Mouse (Mus musculus): ENCODE measurements around the gene Rasl12.

The Rasl12 gene

DNA sequence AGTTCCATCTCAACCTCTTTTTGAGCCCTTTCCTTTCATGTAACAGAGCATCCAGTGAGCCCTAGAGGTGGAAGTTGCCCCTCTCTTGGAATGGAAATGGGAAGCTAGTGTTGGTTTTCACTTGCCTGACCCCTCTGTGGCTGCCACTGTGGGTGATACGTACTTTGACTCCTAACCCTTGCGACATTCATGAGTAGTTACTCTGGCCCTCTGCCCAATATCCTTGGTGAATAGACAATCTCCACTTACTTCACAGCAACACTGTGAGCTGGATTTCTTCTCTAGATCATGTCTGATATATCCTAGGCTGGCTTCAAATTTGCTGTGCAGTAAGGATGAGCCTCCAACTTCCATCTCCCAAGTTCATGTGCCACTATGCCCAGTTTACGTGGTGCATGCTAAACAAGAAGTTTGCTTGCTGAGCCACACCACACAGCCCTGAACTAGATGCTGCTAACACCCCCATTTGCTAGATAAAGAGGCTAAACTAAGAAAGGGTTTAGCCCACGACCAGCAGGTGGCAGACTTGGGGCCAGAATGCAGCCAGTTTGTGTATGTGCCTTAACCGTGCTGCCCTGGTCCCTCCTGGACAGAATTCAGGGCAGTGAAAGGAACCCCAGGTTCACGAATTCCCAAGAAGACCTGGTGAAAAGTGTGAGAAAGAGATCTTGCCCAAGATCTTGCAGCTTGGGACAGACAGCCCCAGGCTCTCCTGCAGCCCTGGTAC is 5.5 kb upstream of the Rasl12 start:
- DNase-seq: peak; percentile 61 to 64

DNA sequence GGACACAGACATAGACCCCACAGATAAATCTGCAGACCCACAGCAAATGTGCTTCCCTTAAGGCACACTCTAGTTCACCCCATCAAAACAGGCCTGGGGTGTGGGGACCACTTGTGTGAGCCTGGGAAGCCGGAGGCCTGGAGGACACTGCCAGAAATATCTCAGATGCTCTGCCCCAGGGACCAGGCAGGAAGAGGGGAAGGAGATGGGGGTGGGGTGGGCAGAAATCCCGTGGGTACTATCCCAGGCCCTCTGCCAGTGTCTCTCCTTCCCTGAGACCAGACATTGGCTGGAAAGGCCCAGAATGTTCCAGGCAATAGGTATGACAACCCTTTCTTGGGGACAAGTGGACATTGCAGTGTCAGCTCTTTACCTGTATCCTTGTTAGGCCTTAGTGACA is 4.7 kb upstream of the Rasl12 start:
- no peak for DNase-seq

GRCm38 (mm10) chr9:65394360-65394759 is 3.9 kb upstream of the Rasl12 start:
- DNase-seq: no peak

DNA sequence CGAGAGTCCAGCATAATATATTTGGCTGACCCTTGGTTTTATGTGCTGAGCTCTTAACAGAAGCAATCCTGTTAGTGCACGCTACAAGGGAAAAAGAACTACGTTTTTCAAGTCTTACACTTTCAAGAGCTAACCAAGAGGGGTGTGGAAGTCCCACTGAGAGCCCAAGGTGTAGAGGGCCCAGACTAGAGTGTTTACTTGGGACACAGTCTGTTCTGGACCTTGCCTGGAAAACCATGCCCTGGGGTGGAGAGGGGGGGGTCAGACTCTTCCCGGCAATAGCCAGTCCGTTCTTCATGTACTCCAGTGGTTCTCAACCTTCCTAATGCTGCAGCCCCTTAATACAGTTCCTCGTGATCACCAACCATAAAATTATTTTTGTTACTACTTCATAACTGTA is 1.6 kb downstream of the Rasl12 start:
- DNase-seq: no peak

GRCm38 (mm10) chr9:65404331-65405183 is 6.3 kb downstream of the Rasl12 start:
- peak; percentile 73 to 79 for DNase-seq

DNA sequence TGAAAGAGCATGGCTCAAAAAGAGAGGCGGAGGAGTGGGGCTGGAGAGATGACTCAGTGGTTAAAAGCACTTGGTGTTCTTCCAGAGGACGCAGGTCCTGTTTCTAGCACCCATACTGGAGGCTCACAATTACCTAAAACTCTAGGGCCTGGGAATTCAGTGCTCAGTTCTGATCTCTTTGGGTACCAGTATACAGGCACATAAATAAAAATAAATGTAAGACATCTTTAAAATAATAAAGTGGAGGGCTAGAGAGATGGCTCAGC is 6.8 kb downstream of the Rasl12 start:
- DNase-seq: no peak

- no peak for DNase-seq
These were observed 9.0 kb downstream of the Rasl12 start for GRCm38 (mm10) chr9:65407327-65407726.

- no peak for DNase-seq
These were observed 9.6 kb downstream of the Rasl12 start for GRCm38 (mm10) chr9:65407861-65408260.

- no peak for DNase-seq
These were observed 10.6 kb downstream of the Rasl12 start for GRCm38 (mm10) chr9:65408871-65409295.

GRCm38 (mm10) chr9:65410378-65410777 is 12.1 kb downstream of the Rasl12 start:
- no peak for DNase-seq

DNA sequence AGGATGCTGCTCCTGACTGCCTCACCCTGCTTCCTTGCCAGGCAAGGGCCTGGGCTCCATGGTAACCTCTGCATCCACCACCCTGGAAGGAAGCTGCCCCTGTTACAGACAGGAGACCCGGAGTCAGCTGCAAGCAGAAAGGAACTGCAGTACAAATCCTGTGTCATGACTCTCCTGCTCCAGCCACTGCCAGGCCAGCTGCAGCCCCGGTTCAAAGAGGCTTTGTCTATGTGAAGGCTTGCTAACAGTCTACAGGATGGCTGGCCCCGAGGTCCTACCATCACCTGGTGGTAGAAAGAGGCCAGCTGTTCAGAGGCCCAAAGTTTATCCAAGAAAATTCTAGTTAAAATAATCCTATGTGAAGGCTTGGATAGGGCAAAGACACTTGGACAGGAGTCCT is 13.0 kb downstream of the Rasl12 start:
- DNase-seq: no peak

DNA sequence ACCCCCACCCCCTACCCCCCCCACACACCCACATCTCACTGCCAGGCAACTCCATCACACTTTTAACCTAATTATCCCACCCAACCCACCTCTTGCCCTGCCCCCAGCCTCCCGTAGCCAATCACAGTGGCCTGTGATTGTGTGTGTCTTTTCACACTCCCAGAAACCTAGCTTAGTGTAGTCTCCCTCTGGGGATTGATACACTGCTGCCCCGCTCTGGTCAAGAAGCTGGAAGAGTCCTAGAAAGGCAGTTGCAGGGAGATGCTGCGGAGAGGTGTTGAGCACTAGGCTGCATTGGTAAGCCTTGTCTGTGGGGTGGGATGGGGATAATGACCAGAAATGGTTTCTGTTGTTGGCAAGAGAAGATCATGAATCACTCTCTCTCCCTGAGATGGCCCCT is 19.4 kb downstream of the Rasl12 start:
- no peak for DNase-seq

- DNase-seq: no peak
These were observed 21.3 kb downstream of the Rasl12 start for GRCm38 (mm10) chr9:65419633-65420032.

DNA sequence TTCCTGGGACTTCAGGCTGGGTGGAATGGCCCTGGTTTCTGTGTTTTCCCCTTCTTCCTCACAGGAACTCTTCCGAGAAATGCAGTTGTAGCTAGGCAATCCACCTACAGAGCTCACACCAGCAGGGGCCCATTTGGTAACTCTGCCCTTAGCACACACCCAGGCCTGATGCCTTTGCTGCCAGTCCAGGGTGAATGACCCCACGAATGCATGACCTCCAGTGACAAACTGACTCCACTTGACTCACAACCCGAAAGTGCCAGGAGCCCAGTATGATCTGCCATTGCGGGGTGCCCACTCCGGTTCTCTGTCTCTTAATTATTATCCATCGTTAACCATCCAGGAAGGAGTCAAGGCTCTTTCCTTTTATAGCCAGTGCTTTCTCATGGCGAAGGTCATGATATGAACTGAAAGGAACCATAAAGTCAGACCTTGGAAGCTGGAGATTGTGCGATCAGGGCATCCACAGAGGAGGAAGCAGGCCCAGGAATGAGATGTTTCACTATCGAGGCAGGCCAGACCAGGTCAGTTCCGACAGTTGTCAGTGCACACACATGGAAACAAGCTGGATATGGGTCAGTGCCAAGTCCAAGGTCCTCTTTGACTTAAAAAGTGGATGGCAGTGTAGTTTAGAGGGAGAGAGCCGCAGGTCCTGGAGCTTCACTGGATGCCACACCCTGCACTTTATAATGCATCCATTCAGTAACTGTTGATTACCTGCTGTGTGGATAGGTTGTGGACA is 24.6 kb downstream of the Rasl12 start, which contains the start of gene Slc51b:
Gene Slc51b, minus strand, starts transcription at position 196 of the 742 bp plus-strand sequence.
- DNase-seq: no peak

- DNase-seq: no peak
These were observed 26.1 kb downstream of the Rasl12 start for GRCm38 (mm10) chr9:65424393-65424792.

GRCm38 (mm10) chr9:65427511-65427910 is 29.2 kb downstream of the Rasl12 start:
- DNase-seq: no peak

DNA sequence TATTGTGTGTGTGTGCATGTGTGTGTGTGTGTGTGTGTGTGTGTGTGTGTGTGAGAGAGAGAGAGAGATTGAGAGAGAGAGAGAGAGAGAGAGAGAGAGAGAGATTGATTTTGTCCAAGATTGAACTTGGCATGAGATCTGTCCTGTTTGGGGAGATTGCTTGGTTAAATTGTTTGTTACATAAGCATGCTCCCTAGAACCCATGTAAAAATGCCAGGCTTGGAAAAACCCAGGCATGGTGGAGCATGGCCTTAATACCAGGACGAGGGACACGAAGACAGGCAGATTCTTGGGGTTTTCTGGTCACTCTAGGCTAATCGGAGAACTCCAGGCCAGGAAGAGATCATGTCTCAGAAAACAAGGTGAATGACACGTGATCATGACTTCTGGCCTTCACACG is 29.7 kb downstream of the Rasl12 start:
- no peak for DNase-seq

- no peak for DNase-seq
These were observed 32.1 kb downstream of the Rasl12 start for GRCm38 (mm10) chr9:65430401-65430800.

DNA sequence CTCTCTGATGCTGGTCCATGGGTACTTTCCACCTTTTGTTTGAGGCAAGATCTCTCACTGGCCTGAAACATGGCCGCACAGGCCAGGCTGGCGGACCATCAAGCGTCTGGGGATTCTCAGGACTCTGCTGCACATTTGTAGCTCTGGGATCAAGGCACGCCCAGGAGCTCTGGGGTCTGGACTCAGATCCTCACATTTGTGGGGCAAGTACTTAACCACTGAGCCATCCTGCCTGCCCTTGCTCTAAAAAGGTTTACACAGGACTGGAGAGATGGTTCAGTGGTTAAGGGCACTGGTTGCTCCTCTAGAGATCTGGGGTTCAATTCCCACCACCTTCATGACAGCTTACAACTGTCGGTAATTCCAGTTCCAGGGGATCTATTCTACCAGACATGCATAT is 32.6 kb downstream of the Rasl12 start:
- DNase-seq: no peak

GRCm38 (mm10) chr9:65432236-65432635 is 33.9 kb downstream of the Rasl12 start:
- peak; percentile 80 to 88 for DNase-seq

DNA sequence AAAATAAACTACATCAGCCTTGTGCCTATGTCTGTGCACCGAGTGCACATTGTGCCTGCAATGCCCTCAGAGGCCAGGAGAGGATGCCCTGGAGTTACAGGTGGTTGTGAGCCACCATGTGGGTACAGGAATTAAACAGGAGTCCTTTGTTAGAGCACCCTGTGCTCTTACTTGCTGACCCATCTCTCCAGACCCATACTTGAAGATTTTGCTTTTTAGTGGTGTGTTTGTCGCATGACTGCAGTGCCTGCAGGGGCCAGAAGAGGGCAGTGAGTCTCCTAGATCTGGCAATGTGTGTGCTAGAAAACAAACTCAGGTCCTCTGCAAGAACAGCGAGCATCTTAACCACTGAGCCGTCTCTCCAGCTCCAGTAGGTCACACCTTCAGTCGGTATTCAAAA is 35.8 kb downstream of the Rasl12 start:
- DNase-seq: peak; percentile 21 to 30

GRCm38 (mm10) chr9:65435211-65435610 is 36.9 kb downstream of the Rasl12 start:
- DNase-seq: no peak

DNA sequence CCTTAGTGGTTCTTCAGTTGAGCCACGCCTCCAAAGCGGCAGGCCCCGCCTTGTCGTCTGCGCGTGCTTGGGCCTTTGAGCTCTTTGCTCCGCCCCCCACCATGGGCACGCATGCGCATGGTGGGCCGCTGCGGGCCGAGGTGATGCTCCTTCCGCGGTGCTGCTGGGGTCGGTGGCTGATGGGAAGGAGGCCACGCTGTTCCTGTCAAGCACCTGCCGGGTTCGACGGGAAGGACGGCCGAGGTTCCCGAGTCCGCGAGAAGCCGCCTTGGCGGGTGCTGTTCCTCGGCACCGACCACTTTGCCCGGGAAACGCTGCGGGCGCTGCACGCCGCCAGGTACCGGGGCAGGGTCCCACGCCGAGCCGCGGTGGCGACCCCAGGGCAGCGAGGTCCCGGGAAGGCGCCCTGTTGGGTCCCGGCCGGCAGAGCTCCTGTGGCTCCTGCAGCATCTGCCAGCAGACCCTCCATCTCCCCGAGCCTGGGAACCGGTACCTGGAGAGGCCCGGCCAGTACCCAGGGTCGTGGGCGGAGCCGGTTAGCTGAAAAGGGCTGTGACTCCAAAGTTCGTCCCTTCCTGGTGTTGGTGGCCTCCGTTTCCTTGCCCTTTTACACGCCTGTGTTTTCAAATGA is 37.5 kb downstream of the Rasl12 start, which contains the start of gene Mtfmt:
Gene Mtfmt, plus strand, starts transcription at position 112 of the 631 bp plus-strand sequence.
- peak; percentile 88 to 93 for DNase-seq

Measured in cerebellum, postnatal 36 days (tissue).